Mouse (Mus musculus): Measurements from ENCODE around the gene Dus2.
A peak's percentile ranks its signal among the peaks of the same experiment; 100 is the strongest.

DNA sequence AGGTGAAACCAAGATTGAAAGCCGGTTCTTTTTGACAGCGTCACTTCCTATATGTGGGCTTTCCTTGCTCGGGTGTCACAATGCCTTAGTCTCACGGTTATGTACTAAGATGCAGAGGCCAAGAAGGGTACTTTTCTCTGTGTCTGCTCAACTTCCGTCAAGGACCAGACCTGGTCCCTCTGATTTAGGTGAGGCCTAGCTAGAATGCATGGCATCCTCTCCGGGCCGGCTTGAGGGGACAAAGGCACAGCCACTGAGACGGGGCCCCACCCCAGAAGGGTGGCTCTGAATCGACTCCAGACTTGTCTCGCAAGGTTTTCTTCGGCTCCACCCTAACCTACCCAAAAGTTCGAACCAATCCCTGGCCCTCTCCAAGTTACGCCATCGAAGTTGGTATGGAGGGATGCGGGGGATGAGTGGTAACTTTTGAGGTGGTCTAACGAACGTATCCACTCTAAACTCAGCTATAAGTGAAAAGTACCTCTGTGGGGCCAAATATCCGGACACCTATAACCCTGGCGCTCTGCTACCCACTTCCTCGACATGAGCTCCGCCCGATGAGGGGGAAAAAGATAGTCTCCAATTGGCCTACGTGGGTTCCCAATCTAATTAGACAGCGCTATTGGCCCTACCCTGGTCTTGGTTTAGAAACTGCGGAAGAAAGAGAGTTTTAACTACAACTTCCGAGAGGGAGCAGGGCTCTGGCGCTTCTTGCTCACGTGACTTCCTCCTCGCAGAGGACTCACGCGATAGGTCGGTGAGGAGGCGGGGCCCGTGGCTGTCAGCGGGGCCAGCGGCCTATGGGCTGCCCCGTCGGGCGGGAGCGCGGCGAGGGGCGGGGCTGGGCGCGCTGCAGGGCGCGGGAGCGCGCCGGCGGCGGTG, 67.8 kb downstream of the Dus2 start, which contains the start of gene Nfatc3:
- peak; percentile 99 for TF ChIP-seq USF1 (IDR thresholded peaks at IDR 0.05; ENCODE audit: low read depth)
- TF ChIP-seq MAX (IDR thresholded peaks at IDR 0.05): peak; percentile 30
- TF ChIP-seq MYOG (IDR thresholded peaks at IDR 0.05; ENCODE audit: control insufficient read depth, extremely low read depth, insufficient read length): no peak
- TF ChIP-seq CTCF (IDR thresholded peaks at IDR 0.05; ENCODE audit: control insufficient read depth, insufficient read depth, insufficient read length): no peak

All from C2C12 (cell line).